Mouse (Mus musculus) lung, adult 2 months (tissue): Measurements from ENCODE around the gene Igf2bp3. TPM values are rescaled to one million over a fixed set of nuclear protein-coding genes. Genes with fewer than 3 reads are reported as not detected.

Experiments used
- DNase-seq: peaks from one replicate; pipeline ENCODE4 v3.0.0; 2022
- H3K4me1 ChIP-seq: fragments of 200-500 bp; 2 replicates; pipeline ENCODE4 v1.6.1; 2011; ENCODE audit warnings: low read length; ENCODE audit not compliant: control insufficient read depth, insufficient read depth
- H3K4me3 ChIP-seq: fragments of 200-500 bp; replicated peaks from 2 replicates; pipeline ENCODE3; 2011; ENCODE audit warnings: low read depth, mild to moderate bottlenecking, control low read depth, low read length; ENCODE audit errors: extremely low read depth
- CTCF ChIP-seq: fragments of 200-500 bp; IDR thresholded peaks from 2 replicates; pipeline ENCODE4 v1.5.1; 2011; ENCODE audit warnings: mild to moderate bottlenecking, low read length, control low read depth; ENCODE audit not compliant: insufficient read depth
- POLR2A ChIP-seq: fragments of 200-500 bp; IDR thresholded peaks from 2 replicates; pipeline ENCODE4 v1.6.1; 2011; ENCODE audit warnings: low read depth, mild to moderate bottlenecking, control low read depth, low read length, borderline replicate concordance; ENCODE audit errors: extremely low read depth
- WGBS: fragments of 180-500 bp; shearing (Covaris S2); methylation state at CpG from one replicate; pipeline ENCODE4 v1.1.7; 2018; 5-methylcytosine and 5-hydroxymethylcytosine counted together
- polyA plus RNA-seq: library from polyadenylated mRNA; depleted of rRNA; stranded (reverse); fragments of >200 nt; gene quantifications from 2 replicates; pipeline ENCODE4 v1.2.3, GENCODE M21; 2012

Igf2bp3 gene
- polyA plus RNA-seq, 1 experiment = 0.07 TPM

DNA sequence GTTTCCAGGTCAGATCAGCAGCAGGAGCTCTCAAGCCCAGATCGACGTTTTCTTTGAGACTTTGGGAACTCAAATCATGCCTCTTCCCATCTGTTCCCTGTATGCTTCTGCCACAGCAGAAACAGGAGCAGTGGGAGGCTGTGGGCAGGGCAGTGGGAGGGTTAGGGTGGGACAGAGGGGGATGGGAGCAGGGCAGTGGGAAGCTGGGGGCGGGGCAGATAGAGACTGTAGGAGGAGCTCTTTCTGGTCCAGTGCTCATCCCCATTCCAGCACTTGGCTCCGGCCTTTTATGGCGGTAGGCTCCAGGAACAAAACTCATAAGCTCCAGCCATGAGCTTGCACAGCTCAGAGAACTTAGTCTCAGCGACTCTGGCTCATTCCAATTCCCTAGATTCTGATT, 49.7 kb downstream of the Igf2bp3 start:
- DNase-seq = no peak
- no peaks in the 10 kb centered on the region for H3K4me1 ChIP-seq
- 67% methylated on average over 6 of the region's 6 CpGs for WGBS
- no peak overlapping the region for H3K4me3 ChIP-seq
- TF ChIP-seq CTCF (no peak), POLR2A (no peak)

DNA sequence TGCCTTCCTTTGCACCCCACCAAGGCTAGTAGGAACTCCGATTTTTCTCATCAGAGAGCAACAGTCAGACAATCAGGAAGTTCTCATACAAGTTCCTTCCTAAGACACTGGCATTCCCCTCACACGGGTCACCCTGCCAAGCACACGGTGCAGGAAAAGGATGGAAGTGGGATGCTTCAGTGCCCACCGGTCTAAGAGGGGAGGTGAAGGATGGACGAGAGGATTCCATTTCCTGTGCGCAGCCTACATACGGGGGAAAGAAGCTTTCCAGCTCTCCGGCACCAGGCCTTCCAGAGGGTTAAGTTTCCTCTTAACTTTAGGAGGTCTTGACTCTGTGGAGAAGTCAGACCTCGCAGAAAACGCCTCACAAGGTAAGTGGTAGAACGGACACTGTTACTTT, 50.1 kb downstream of the Igf2bp3 start:
- H3K4me3 ChIP-seq = no peak overlapping the region
- WGBS = 64% methylated on average over 11 of the region's 11 CpGs
- TF ChIP-seq POLR2A (no peak), CTCF (no peak)
- H3K4me1 ChIP-seq = no peaks in the 10 kb centered on the region
- DNase-seq = no peak

DNA sequence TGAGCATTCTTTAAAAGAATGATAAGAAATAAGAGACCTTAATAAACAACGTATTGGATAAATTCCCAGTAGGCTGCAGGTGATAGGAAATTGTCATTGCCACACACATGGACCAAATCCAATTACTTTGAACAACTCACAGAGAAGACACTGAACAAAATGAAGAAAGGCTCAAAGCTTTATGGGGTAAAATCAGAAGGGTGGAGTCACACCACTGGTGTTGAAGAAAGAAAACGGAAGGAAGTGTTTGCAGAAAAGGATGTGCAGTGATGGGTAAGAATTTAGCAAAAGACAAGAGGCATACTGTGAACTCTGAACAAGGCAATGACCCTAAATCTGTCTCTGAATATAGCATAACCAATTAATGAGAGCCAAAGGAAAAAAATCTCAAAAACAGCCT, 54.8 kb downstream of the Igf2bp3 start:
- TF ChIP-seq POLR2A (no peak), CTCF (no peak)
- no peak for DNase-seq

DNA sequence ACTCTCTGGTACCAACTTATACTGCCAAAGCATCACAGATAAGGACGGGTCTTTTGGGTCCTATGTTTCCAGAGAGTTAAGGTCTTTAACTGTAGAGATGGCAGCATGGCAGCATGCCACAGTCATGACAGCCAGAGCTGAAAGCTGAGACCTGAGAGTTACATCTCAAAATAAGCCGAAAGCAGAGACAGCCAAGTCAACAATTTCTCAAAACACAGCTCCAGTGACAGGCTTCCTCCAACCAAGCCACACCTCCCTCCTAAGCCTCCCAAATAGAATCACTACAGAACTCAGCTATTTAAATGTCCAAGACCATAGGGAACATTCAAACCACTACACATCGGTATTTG, 58.0 kb downstream of the Igf2bp3 start:
- 79% methylated on average over 3 of the region's 3 CpGs for WGBS
- H3K4me3 ChIP-seq = no peak overlapping the region
- no peaks in the 10 kb centered on the region for H3K4me1 ChIP-seq
- TF ChIP-seq CTCF = no peak
- TF ChIP-seq POLR2A = no peak
- DNase-seq = no peak

More for the DNA sequence above, 54.8 kb downstream of the Igf2bp3 start:
- no peak overlapping the region for H3K4me3 ChIP-seq
- H3K4me1 ChIP-seq = no peaks in the 10 kb centered on the region
- 43% methylated on average over 2 of the region's 2 CpGs for WGBS

DNA sequence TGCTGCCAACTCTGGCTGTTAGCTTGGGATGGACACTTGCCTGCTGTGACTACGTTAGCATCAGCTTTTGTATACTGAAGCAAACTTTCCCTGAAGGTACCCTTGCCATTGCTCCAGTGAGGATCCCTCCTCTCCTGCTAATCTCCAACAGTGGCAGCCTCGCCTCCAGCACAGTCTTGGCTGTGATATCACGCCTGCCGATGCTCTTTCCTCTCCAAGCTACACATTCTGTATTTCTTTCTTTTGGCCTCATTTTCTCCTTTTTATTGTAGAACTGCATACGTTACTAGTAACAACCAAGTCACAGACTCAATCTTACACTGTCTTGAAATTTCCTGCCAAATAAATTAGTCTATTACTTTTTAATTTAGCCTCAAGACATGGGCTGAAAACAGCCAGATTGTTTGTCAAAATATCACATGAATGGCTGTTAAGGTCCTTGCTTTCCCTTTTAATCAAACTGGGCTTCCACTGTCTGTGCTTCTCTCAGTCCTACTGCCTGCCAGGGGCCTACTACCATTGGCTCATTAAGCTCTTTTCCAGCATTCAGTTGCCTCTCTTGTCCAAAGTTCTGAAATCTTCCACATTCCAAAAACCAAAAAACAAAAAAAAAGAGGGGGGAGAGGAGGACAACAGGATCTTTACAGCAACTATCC, 58.5 kb downstream of the Igf2bp3 start:
- DNase-seq = no peak
- 87% methylated on average over 5 of the region's 5 CpGs for WGBS

DNA sequence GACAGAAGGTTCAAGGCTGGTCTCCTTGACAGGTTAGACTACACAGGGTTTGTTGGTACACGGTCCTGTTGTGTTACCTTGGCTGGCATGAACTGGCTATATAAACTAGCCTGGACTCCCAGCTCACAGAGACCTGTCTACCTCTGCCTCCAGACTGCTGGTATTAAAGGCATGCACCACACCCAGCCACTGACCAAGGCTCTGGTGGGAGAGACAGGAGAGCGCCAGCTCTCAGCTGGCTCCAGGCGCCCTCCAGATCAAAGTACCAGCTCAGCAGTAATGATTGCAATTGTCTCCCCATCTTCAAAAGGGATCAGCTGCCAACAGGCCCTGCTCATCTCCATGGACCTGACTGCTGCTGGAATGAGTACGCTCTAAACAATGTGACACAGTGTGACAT, 63.3 kb downstream of the Igf2bp3 start:
- H3K4me1 ChIP-seq = no peaks in the 10 kb centered on the region
- 84% methylated on average over 4 of the region's 4 CpGs for WGBS

More for the DNA sequence above, 58.5 kb downstream of the Igf2bp3 start:
- Histone ChIP-seq H3K4me1 (no peaks in the 10 kb centered on the region), H3K4me3 (no peak overlapping the region)
- TF ChIP-seq POLR2A (no peak), CTCF (no peak)

DNA sequence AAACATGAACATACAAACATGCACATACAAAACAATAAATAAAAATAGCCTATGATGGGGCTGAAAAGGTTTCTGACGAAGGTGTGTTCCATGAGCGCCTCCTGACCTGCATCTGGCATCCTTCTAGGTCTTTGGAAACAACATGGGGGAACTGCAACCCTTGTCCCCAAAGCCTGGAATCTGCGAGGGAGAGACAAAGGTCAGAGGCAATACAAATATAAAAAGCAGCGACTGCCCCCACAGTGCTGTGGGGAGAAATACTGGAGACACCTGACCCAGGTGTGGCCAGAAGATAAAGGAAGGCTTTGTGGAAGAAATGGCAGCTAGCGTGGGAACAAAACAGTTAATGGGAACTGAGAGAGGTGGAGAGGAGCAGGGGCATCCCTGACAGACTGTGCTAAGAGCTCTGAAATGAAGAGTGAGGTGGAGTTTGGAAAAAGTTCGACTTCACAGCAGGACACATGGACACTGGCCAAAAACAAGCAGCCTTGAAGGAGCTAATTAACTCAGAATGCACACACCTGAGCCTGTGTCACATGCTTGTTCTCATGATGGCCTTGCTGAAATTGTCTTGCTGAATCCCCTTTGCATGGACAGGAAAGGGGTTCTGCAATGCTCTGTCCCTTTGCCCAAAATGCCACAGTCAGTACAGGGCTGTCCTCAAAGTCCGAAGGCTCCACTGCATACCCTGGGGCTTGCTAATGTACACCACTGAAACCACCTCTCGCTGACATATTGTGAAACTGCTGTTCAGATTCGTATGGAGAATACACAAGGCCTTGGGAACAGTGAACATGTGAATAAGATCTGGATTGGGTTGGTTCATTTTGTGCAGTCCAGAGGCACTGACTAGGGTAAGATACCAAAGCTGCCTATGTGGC, 64.2 kb downstream of the Igf2bp3 start:
- no peak for TF ChIP-seq POLR2A
- no peak for TF ChIP-seq CTCF
- DNase-seq = no peak
- no peak overlapping the region for H3K4me3 ChIP-seq
- 71% methylated on average over 9 of the region's 9 CpGs for WGBS
- H3K4me1 ChIP-seq = no peaks in the 10 kb centered on the region

More for the DNA sequence above, 63.3 kb downstream of the Igf2bp3 start:
- TF ChIP-seq CTCF = no peak
- no peak for TF ChIP-seq POLR2A
- no peak for DNase-seq
- H3K4me3 ChIP-seq = no peak overlapping the region

DNA sequence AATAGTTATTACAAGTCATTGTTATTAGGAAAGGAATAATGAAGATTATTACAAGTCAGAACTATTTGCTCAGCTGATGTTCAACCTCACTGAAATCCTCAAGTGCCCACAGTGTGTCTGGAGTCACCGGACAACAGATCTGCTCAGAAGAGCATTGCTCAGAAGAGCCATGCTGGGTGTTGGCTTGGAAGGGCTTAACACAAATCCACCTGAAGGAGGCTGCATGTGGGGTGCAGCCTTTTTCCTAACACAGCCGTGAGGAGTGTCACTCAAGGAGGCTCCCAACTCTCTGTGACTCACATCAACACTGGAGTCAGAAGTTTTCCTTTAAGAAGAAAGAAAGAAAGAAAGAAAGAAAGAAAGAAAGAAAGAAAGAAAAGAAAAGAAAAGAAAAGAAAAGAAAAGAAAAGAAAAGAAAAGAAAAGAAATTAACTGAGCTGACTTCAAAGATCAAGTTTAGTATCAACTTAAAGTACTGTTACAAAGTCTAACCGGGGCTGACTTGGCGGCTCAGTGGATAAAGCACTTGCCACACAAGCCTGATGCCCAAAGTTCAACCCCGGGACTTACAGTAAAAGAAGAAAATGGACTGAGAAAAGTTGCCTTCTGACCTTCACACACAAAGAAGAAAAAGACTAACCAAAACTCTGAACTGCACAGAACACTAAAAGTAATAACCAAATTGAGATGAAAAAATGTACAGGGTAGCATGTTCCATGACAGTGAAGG, 65.4 kb downstream of the Igf2bp3 start:
- 76% methylated on average over 5 of the region's 5 CpGs for WGBS
- DNase-seq = no peak
- TF ChIP-seq CTCF = no peak
- no peak for TF ChIP-seq POLR2A
- H3K4me1 ChIP-seq = no peaks in the 10 kb centered on the region
- H3K4me3 ChIP-seq = no peak overlapping the region

DNA sequence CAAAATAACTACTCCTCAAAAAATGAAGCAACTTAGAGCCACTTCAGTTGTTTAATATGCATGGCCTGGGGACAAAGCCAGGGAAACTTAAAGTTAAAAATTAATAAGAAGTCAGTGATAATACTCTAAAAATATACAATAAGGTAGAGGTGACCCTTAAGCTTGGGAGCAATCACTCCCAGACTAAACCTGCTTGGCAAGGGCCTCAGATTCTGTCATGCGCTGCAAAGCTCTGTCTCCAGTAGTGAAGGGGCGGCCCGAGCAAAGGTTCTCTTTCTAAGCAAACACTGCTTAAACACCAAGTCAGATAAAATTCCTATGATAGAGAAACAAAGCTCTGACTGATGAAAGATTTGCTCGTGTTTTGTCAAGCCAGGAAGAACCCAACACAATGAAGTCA, 66.0 kb downstream of the Igf2bp3 start:
- 47% methylated on average over 4 of the region's 4 CpGs for WGBS
- TF ChIP-seq CTCF = no peak
- TF ChIP-seq POLR2A = no peak
- DNase-seq = no peak

More for the DNA sequence above, 66.0 kb downstream of the Igf2bp3 start:
- Histone ChIP-seq H3K4me3 (no peak overlapping the region), H3K4me1 (no peaks in the 10 kb centered on the region)
